Mouse (Mus musculus): ENCODE data around the gene Ablim1. TPM values are rescaled to one million over a fixed set of nuclear protein-coding genes. Genes with fewer than 3 reads are reported as not detected.

Ablim1 gene
- polyA plus RNA-seq, 1 experiment from 2014 or later, result 57.3 TPM

- peaks cover 3% of the 10 kb centered on the region; the same call in 1 of the 2 replicates for H3K4me1 ChIP-seq (ENCODE audit: control insufficient read depth, insufficient read depth, low read depth, low read length)
Measured at GRCm38 (mm10) chr19:57146936-57147335, 167.8 kb downstream of the Ablim1 start.

GRCm38 (mm10) chr19:57143646-57144045 is 171.1 kb downstream of the Ablim1 start:
- no peak for ATAC-seq
- H3K9ac ChIP-seq (ENCODE audit: low read depth, low read length), result no peak overlapping the region
- H3K4me1 ChIP-seq (ENCODE audit: control insufficient read depth, insufficient read depth, low read depth, low read length), result peaks cover 3% of the 10 kb centered on the region; the same call in 1 of the 2 replicates
- H3K36me3 ChIP-seq (ENCODE audit: control insufficient read depth, insufficient read depth, low read length), result no peaks in the 10 kb centered on the region
- 87% methylated on average over 3 of the region's 3 CpGs for WGBS
- no peak overlapping the region for H3K27ac ChIP-seq (ENCODE audit: low read depth, low read length)
- no peaks in the 10 kb centered on the region for H3K27me3 ChIP-seq (replicated peaks; ENCODE audit: control insufficient read depth, insufficient read depth, low read length)
- H3K4me2 ChIP-seq (ENCODE audit: low read length), result no peak overlapping the region
- no peaks in the 10 kb centered on the region for H3K9me3 ChIP-seq (ENCODE audit: control insufficient read depth, low read length)
- no peak overlapping the region for H3K4me3 ChIP-seq (ENCODE audit: low read length)

More at GRCm38 (mm10) chr19:57146936-57147335, 167.8 kb downstream of the Ablim1 start:
- Histone ChIP-seq H3K9me3 (ENCODE audit: control insufficient read depth, low read length) (no peaks in the 10 kb centered on the region), H3K9ac (ENCODE audit: low read depth, low read length) (no peak overlapping the region), H3K4me2 (ENCODE audit: low read length) (no peak overlapping the region), H3K36me3 (ENCODE audit: control insufficient read depth, insufficient read depth, low read length) (no peaks in the 10 kb centered on the region), H3K27me3 (replicated peaks; ENCODE audit: control insufficient read depth, insufficient read depth, low read length) (no peaks in the 10 kb centered on the region), H3K27ac (ENCODE audit: low read depth, low read length) (no peak overlapping the region), H3K4me3 (ENCODE audit: low read length) (no peak overlapping the region)
- no peak for ATAC-seq
- 84% methylated on average over 6 of the region's 6 CpGs for WGBS

- Histone ChIP-seq H3K9me3 (ENCODE audit: control insufficient read depth, low read length) (no peaks in the 10 kb centered on the region), H3K4me1 (ENCODE audit: control insufficient read depth, insufficient read depth, low read depth, low read length) (no peaks in the 10 kb centered on the region), H3K4me2 (ENCODE audit: low read length) (no peak overlapping the region), H3K9ac (ENCODE audit: low read depth, low read length) (no peak overlapping the region), H3K36me3 (ENCODE audit: control insufficient read depth, insufficient read depth, low read length) (no peaks in the 10 kb centered on the region), H3K27me3 (replicated peaks; ENCODE audit: control insufficient read depth, insufficient read depth, low read length) (no peaks in the 10 kb centered on the region), H3K4me3 (ENCODE audit: low read length) (no peak overlapping the region), H3K27ac (ENCODE audit: low read depth, low read length) (no peak overlapping the region)
- ATAC-seq, result no peak
- 76% methylated on average over 10 of the region's 10 CpGs for whole genome bisulfite sequencing
Measured at GRCm38 (mm10) chr19:57141756-57142461, 172.8 kb downstream of the Ablim1 start.

- Histone ChIP-seq H3K4me3 (ENCODE audit: low read length) (no peak overlapping the region), H3K9ac (ENCODE audit: low read depth, low read length) (no peak overlapping the region), H3K27ac (ENCODE audit: low read depth, low read length) (no peak overlapping the region), H3K9me3 (ENCODE audit: control insufficient read depth, low read length) (no peaks in the 10 kb centered on the region), H3K4me2 (ENCODE audit: low read length) (no peak overlapping the region), H3K4me1 (ENCODE audit: control insufficient read depth, insufficient read depth, low read depth, low read length) (no peaks in the 10 kb centered on the region), H3K27me3 (replicated peaks; ENCODE audit: control insufficient read depth, insufficient read depth, low read length) (no peaks in the 10 kb centered on the region), H3K36me3 (ENCODE audit: control insufficient read depth, insufficient read depth, low read length) (no peaks in the 10 kb centered on the region)
- WGBS, result 84% methylated on average over 1 of the region's 1 CpGs
- no peak for ATAC-seq
Measured at GRCm38 (mm10) chr19:57140874-57141273, 173.8 kb downstream of the Ablim1 start.

- no peak overlapping the region for H3K4me3 ChIP-seq (ENCODE audit: low read length)
- H3K9me3 ChIP-seq (ENCODE audit: control insufficient read depth, low read length), result no peaks in the 10 kb centered on the region
- 86% methylated on average over 7 of the region's 7 CpGs for WGBS
- H3K9ac ChIP-seq (ENCODE audit: low read depth, low read length), result no peak overlapping the region
- no peak for ATAC-seq
- H3K27me3 ChIP-seq (replicated peaks; ENCODE audit: control insufficient read depth, insufficient read depth, low read length), result no peaks in the 10 kb centered on the region
- H3K4me2 ChIP-seq (ENCODE audit: low read length), result no peak overlapping the region
- H3K27ac ChIP-seq (ENCODE audit: low read depth, low read length), result no peak overlapping the region
- H3K4me1 ChIP-seq (ENCODE audit: control insufficient read depth, insufficient read depth, low read depth, low read length), result no peaks in the 10 kb centered on the region
- no peaks in the 10 kb centered on the region for H3K36me3 ChIP-seq (ENCODE audit: control insufficient read depth, insufficient read depth, low read length)
Measured at GRCm38 (mm10) chr19:57140071-57140470, 174.6 kb downstream of the Ablim1 start.

GRCm38 (mm10) chr19:57138909-57139617 is 175.7 kb downstream of the Ablim1 start:
- H3K27me3 ChIP-seq (replicated peaks; ENCODE audit: control insufficient read depth, insufficient read depth, low read length), result no peaks in the 10 kb centered on the region
- no peak overlapping the region for H3K27ac ChIP-seq (ENCODE audit: low read depth, low read length)
- H3K9ac ChIP-seq (ENCODE audit: low read depth, low read length), result no peak overlapping the region
- no peaks in the 10 kb centered on the region for H3K36me3 ChIP-seq (ENCODE audit: control insufficient read depth, insufficient read depth, low read length)
- 81% methylated on average over 13 of the region's 13 CpGs for WGBS
- ATAC-seq, result no peak
- H3K9me3 ChIP-seq (ENCODE audit: control insufficient read depth, low read length), result no peaks in the 10 kb centered on the region
- peaks cover 10% of the 10 kb centered on the region for H3K4me1 ChIP-seq (ENCODE audit: control insufficient read depth, insufficient read depth, low read depth, low read length)
- no peak overlapping the region for H3K4me2 ChIP-seq (ENCODE audit: low read length)
- H3K4me3 ChIP-seq (ENCODE audit: low read length), result no peak overlapping the region

GRCm38 (mm10) chr19:57138469-57138868 is 176.2 kb downstream of the Ablim1 start:
- WGBS, result 57% methylated on average over 6 of the region's 6 CpGs
- Histone ChIP-seq H3K4me2 (ENCODE audit: low read length) (no peak overlapping the region), H3K27me3 (replicated peaks; ENCODE audit: control insufficient read depth, insufficient read depth, low read length) (no peaks in the 10 kb centered on the region), H3K9ac (ENCODE audit: low read depth, low read length) (no peak overlapping the region), H3K9me3 (ENCODE audit: control insufficient read depth, low read length) (no peaks in the 10 kb centered on the region), H3K27ac (ENCODE audit: low read depth, low read length) (no peak overlapping the region), H3K4me3 (ENCODE audit: low read length) (no peak overlapping the region), H3K36me3 (ENCODE audit: control insufficient read depth, insufficient read depth, low read length) (no peaks in the 10 kb centered on the region), H3K4me1 (ENCODE audit: control insufficient read depth, insufficient read depth, low read depth, low read length) (peaks cover 11% of the 10 kb centered on the region)
- peak; percentile 10; the same call in 1 of the 2 replicates for ATAC-seq

GRCm38 (mm10) chr19:57138045-57138444 is 176.7 kb downstream of the Ablim1 start:
- no peak overlapping the region for H3K4me2 ChIP-seq (ENCODE audit: low read length)
- no peaks in the 10 kb centered on the region for H3K36me3 ChIP-seq (ENCODE audit: control insufficient read depth, insufficient read depth, low read length)
- no peak overlapping the region for H3K9ac ChIP-seq (ENCODE audit: low read depth, low read length)
- H3K9me3 ChIP-seq (ENCODE audit: control insufficient read depth, low read length), result no peaks in the 10 kb centered on the region
- H3K4me3 ChIP-seq (ENCODE audit: low read length), result no peak overlapping the region
- H3K27ac ChIP-seq (ENCODE audit: low read depth, low read length), result no peak overlapping the region
- no peak; the same call in 1 of the 2 replicates for ATAC-seq
- H3K27me3 ChIP-seq (replicated peaks; ENCODE audit: control insufficient read depth, insufficient read depth, low read length), result no peaks in the 10 kb centered on the region
- H3K4me1 ChIP-seq (ENCODE audit: control insufficient read depth, insufficient read depth, low read depth, low read length), result peaks cover 11% of the 10 kb centered on the region

GRCm38 (mm10) chr19:57136228-57136627 is 178.5 kb downstream of the Ablim1 start:
- WGBS, result 40% methylated on average over 7 of the region's 7 CpGs
- ATAC-seq, result peak; percentile 41
- no peak overlapping the region for H3K4me2 ChIP-seq (ENCODE audit: low read length)

More at GRCm38 (mm10) chr19:57136228-57136627, 178.5 kb downstream of the Ablim1 start:
- H3K36me3 ChIP-seq (ENCODE audit: control insufficient read depth, insufficient read depth, low read length), result no peaks in the 10 kb centered on the region
- H3K27ac ChIP-seq (ENCODE audit: low read depth, low read length), result no peak overlapping the region
- H3K4me1 ChIP-seq (ENCODE audit: control insufficient read depth, insufficient read depth, low read depth, low read length), result peaks cover 11% of the 10 kb centered on the region
- H3K9ac ChIP-seq (ENCODE audit: low read depth, low read length), result no peak overlapping the region
- no peak overlapping the region for H3K4me3 ChIP-seq (ENCODE audit: low read length)
- no peaks in the 10 kb centered on the region for H3K27me3 ChIP-seq (replicated peaks; ENCODE audit: control insufficient read depth, insufficient read depth, low read length)
- H3K9me3 ChIP-seq (ENCODE audit: control insufficient read depth, low read length), result no peaks in the 10 kb centered on the region
